Mouse (Mus musculus) erythroblast, adult 5-6 weeks (primary cell): ENCODE data around the gene Cav1. TPM values are rescaled to one million over a fixed set of nuclear protein-coding genes. Genes with fewer than 3 reads are reported as not detected.

Source experiments
- ATAC-seq: replicated peaks from 2 replicates; pipeline ENCODE4 v1.8.0; 2016; ENCODE audit warnings: moderate number of reproducible peaks, mild to moderate bottlenecking, moderate TSS enrichment, inconsistent platforms; ENCODE audit not compliant: poor library complexity, low FRiP score, severe bottlenecking
- total RNA-seq, 2 experiments: library from RNA; stranded (forward) in 1 of 2; stranded (reverse) in 1 of 2; fragments of 150-400 nt in 1 of 2; fragments of 200-764, 138-1000 nt in 1 of 2; gene quantifications; 2 replicates each; pipeline versions ENCODE4 v1.2.3 to v1.2.4; 2015 to 2017; ENCODE audit warnings: low replicate concordance in 2 of 2

The Cav1 gene
- total RNA-seq (2015; ENCODE audit: low replicate concordance) (not detected in 2 replicates), total RNA-seq (2017; ENCODE audit: low replicate concordance) (not detected in 2 replicates)

DNA sequence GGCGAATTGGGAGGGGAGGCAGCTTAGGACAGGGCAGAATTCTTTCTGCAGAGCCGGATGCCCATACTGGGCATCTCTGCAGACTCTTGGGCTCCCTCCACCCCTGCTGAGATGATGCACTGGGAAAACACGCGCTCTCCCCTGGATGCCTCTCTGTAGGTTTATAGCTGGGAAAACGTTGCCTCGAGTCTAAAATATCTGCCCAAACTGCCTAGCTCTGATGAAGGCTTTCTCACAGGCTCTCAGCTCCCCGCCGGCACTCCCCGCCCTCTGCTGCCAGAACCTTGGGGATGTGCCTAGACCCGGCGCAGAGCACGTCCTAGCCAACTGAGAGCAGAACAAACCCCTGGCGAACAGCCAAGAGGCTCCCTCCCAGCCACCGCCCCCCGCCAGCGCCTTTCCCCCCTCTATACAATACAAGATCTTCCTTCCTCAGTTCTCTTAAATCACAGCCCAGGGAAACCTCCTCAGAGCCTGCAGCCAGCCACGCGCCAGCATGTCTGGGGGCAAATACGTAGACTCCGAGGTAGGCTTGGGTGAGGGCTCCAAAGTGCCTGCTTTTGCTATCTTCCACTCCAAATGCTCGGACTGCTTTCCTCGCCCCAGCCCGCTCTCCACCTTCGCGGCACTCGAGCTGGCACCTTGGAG, at the start of gene Cav1:
Gene Cav1 (plus strand): TSS at position 382 of the 648 bp plus-strand sequence.
- no peak for ATAC-seq

DNA sequence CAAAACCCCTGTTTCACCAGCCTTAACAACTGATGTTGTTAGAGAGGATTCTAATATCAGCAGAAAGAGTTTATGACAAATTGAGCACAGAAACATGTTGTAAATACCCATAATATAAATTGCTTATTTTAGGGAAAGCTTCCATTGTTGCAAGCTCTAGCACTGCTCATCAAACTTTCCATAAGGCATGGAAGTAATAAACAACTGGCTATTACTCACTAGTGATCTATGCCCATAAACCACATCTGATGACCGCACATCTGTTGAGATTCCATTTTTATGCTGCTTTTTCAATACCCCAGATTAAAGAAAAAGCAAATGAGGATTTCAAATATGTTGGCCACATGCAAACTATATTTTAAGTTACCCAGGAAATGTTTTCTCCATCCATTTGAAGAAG, 48.0 kb upstream of the Cav1 start:
- ATAC-seq, result no peak

DNA sequence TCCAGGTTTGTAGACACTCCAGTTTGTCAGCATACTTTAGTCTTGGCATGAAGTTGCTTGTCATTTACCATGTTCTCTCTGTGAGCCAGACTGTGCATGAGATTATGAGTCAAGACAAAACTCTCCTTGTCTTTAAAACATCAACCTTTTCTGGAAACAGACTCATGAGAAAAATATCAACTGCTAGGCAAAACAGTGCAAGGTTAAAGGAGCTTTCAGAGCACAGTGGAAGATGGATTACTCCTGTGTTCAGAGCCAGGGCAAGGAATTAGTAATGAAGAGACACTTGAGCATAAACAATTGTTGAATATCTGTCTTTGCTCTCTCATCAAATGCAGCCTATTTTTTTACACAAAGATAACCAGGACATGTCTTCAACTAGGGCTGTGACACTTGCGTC, 47.2 kb upstream of the Cav1 start:
- no peak for ATAC-seq

DNA sequence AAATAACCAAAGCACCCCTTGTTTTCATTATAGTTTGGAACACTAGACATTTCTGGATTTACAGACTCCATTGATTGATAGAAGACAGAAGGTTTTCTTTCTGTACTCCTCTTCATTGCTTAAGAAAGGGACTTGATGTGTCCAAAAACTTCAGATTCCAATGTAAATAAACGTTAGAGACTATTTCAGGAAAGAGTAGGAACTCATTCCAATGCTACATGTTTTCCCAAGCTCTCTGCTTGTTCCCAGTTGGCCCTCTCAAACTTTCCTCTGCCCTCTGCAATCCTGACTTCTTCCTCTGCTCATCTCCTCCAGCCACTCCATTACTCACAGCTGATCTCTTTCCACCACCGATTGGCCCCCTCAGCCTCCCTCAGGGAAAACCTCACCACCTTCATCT, 43.3 kb upstream of the Cav1 start:
- no peak for ATAC-seq

DNA sequence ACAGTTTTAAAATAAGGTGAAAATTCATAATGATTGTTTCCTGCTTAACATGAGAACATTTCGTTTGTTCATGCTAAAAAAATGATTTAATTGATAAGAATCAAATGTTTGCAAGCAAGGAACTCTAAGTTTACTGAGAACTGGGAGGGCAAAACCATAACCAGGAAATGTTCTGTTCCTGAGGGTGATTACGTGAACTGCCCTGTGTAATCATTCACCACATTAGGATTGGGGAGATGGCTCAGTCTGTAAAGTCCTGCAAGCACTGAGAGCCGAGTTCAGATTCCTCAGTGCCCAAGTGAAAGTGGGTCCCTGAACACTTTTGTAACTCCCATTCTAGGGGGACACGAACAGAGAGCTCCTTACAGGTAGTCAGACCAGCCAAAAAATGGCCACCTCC, 41.1 kb upstream of the Cav1 start:
- ATAC-seq, result no peak

DNA sequence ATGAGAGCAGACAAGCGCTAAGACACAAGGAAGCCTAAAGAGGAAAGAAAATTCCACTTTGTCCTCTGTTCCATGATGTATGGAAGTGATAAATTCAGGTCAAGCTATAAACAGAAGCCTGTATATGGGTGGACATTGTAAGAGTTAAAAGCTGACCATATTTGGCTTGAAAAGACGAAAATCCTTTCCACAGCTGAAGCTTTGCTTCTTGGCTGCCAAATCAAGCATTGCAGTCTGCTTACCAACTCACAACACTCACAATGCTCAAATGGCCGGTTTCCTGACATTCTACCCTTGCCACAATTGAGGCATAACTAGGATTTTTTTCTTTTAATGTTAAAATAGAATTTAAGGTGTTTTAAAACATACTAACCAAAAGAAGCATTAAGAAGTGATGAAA, 39.7 kb upstream of the Cav1 start:
- no peak for ATAC-seq

DNA sequence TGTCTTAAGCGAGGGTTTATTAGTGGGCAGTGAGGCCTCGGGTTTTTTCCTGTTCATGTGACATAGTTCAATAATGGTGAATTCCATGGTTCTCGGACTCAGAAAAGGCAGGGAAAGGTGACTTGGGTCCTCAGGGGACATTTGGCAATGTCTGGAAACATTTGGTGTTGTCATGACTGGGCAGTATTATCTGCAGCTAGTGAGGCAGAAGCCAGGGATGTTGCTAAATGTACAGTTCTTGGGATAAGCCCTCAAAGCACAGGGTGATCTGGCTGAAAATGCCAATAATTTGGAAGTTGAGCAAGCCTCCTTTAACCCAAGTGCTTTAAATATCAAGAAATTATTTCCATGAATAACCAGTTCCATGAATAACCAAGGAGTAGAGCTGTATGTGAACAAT, 27.8 kb upstream of the Cav1 start:
- no peak for ATAC-seq

DNA sequence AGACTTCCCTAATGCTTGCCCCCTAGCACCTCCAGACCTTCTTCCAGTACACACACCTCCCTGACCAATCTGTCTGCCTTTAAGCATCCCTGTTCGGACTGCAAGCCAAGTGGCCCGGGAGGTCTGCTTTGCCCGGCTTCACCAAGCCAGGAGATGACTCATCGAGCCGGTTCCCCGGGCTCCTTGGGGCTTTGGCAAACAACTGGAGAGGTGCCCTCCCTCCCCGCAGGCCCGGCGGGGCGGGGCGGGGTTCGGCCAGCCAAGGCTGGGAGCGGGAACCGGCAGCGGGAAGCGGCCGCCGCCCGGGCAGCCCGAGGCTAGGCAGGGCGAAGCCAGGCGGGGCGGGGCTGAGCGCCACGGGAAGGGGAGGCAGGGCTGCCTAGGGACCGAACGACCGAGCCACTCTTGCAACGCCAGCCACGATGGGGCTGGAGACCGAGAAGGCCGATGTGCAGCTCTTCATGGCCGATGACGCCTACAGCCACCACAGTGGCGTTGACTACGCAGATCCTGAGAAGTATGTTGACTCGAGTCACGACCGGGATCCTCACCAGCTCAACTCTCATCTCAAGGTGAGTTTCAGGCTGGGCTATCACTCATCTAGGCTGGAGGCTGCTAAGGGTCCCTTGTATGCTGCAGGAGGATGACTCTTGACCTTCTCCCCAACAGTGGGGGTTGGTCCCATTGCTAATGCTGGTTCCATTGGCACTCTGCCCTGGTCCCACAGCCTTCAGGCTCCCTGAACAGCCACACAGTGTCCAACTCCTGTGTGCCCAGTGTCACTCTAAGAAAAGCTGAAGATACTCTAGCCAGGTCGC, 25.0 kb upstream of the Cav1 start, which contains the start of gene Cav2:
Gene Cav2 (plus strand): TSS at position 247 of the 818 bp plus-strand sequence.
- no peak for ATAC-seq

DNA sequence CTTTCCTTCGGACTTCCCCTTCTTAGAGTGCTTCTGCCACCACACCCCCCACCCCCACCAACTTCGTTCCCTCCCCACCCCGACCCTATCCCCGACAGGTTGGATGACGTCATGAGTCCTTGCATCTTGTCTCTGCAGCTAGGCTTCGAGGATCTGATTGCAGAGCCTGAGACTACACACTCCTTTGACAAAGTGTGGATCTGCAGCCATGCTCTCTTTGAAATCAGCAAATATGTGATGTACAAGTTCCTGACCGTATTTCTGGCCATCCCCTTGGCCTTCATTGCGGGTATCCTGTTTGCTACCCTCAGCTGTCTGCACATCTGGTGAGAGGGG, 24.4 kb upstream of the Cav1 start:
- ATAC-seq, result no peak

DNA sequence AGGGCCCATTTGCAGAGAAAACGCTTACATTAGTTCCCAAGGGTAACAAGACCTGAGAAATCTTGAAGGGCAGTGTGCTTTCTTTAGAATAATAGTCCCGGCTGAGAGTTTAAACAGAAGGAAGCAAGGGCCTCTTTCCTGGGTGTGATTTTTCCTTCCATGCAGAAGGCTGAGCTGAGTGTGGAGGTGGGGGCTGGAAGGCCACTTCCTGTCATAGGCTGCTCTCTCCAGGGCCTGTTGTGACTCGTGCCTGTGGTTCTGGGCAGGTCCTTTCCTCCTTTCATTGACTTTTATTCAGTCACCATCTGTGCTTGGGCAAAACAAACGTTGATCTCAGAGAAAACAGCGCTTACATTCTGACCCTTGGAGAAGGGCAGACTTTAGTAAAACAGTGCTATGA, 24.0 kb upstream of the Cav1 start:
- ATAC-seq, result no peak

DNA sequence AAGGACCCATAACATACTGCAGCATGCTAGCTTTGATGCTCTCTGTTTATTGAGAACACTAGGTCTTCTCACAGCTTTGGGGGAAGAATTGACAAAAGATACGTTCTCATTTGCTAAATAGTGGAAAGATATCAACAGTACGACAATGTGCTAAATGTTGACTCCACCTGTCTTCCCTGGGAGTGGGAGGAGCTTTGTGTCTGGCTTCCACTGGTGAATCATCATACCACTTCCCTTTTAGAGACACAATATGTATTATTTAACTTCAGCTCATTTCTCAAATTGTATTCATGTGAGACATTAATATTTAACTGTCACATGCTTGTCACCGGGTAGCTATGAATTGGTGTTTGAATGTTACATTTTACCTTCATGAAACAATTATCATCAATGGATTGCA, 22.3 kb upstream of the Cav1 start:
- no peak for ATAC-seq

DNA sequence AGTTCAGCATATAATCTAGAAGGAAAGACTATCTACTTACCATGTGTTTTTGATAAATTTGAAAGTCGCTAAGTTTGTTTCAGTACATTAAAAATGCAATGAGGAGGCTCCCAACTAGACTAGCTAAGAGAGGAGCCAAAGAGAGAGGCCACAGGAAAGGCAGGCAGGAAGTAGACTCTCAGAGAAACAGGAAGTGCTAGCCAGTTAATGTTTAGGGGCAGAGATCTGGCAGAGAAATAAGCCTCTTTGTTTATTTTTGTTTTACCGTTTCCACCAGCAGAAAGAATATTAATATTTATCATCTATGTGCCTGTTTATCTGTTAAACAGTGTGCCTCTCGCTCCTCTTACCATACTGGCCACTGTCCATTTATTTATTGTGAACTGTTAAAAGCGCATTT, 19.8 kb upstream of the Cav1 start:
- ATAC-seq, result no peak

DNA sequence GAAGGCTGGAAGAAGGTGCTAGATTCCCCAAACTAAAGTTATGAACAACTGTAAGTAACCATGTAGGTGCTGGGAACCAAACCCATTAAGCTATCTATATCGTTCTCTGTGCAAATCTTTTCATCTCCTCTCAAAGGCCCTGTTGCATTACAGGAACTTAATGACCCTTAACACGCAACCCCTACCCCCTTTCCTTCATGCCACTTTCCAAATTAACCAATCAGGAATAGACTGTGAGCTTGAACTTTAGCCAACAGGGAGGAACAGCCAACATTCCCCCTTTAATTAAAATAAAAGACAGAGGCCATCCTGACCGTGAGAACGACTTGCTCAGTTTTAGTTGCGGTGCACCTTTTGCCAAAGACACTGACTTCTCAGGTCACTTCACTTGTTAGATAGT, 11.0 kb upstream of the Cav1 start:
- no peak for ATAC-seq

DNA sequence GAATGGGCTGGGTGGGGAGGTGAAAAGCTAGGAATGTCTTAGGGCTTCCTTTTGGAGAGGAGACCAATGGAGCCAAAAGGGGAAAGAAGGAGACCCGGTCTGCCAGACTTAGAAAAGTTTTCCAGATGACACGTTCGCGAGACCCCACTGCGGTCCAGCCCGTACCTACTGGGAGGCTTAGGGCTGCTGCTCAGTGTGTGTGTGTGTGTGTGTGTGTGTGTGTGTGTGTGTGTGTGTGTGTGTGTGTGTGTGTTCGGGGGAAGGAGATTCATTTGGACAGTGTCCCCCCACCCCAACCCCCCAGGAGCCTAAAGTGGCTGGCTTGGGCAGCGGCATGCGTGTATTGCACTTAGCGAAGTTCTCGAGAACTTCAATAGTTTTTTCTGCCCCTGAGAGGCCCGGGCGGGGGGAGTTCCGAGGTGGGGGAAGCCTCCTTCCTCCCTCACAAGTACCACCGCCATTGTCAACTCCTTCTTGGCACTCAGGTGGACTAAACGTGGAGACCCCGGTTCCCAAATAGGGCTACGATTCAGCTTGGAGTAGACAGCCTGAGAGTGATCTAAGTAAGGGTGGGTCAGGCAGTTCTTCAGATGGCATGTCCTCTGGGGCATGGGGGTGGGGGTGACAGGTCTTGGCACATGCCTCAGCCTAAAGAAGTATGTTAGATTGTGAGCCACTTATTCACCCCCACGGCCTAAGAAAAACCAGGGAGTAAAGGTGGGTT, 629 bp downstream of the Cav1 start:
- no peak for ATAC-seq

DNA sequence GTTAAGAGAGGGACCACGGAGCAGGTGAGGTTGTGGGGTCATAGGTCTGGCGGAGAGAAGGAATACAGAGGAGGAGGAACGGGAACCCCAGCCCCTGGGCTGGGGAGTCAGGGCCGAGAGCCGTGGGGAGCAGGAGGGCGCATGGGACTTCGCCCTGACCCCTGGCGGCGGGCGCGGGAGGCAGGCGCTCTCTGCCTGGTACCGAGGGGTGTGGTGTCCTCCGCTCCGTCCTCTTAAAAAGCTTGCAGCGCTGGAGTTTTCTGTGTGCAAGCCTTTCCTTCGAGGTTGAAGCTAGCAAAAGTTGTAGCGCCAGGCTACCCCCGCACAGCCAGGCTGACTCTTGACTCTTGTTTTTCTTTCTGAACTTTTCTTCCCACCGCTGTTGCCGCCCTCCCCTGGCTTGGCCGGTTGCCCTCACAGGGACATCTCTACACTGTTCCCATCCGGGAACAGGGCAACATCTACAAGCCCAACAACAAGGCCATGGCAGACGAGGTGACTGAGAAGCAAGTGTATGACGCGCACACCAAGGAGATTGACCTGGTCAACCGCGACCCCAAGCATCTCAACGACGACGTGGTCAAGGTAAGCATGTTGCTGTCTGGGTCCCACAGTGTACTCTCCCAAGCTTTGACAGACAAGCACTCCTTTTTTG, 1.5 kb downstream of the Cav1 start:
- no peak for ATAC-seq

DNA sequence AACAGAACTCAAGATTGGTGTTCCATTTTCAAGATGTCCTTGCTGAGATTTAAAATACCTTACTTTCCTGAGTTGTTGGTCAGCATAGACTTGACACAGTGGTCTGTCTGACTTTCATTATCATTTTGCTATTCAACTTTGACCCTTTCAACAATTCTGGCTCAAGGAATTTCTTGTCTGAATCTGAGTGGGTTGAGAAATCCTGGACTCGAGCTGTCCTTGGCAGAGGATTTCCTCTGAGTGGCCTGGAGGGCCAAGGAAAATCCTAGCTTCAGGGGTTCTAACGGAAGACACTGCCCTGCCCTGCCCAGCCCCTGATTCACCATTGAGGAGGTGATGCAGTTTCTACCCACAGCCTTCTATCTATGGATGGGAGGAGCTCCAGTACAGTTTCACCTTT, 2.5 kb downstream of the Cav1 start:
- ATAC-seq, result no peak

DNA sequence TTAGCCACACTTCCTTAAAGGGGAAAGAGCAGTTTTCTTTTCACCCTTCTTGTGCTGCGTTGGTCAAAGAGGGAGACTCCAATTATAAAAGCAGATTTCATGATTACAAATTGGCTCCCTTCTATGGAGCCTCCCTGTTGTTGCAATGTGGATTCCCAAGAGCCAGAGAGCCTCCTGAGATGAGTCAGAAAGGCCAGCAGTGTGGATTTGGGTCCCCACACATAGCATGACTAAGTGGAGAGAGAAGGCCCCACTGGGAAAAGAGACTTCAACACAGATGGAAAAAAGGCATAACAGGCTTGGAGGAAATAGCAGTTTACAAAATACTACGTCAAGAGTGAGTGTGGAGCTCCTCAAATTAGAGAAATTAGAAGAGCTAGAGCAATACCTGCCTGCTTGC, 3.1 kb downstream of the Cav1 start:
- ATAC-seq, result no peak

DNA sequence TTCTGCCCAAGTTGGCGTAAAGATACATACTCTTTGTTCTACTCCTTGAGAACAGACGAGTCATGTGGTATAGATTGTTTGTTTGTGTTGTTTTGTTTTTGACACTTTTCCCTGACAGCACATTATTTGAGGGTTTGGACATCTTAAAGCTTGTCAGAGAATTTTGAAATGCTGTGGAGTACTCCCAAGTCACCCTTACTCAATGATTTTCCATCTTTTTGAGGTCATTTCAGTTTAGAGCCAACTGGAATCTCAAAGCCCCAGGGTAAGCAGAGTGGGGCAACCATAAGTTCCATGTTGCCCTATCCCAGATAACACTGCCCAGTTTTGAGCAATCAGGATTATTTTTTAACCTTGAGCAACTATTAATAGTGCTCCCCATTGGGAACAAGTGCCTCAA, 8.1 kb downstream of the Cav1 start:
- no peak for ATAC-seq

DNA sequence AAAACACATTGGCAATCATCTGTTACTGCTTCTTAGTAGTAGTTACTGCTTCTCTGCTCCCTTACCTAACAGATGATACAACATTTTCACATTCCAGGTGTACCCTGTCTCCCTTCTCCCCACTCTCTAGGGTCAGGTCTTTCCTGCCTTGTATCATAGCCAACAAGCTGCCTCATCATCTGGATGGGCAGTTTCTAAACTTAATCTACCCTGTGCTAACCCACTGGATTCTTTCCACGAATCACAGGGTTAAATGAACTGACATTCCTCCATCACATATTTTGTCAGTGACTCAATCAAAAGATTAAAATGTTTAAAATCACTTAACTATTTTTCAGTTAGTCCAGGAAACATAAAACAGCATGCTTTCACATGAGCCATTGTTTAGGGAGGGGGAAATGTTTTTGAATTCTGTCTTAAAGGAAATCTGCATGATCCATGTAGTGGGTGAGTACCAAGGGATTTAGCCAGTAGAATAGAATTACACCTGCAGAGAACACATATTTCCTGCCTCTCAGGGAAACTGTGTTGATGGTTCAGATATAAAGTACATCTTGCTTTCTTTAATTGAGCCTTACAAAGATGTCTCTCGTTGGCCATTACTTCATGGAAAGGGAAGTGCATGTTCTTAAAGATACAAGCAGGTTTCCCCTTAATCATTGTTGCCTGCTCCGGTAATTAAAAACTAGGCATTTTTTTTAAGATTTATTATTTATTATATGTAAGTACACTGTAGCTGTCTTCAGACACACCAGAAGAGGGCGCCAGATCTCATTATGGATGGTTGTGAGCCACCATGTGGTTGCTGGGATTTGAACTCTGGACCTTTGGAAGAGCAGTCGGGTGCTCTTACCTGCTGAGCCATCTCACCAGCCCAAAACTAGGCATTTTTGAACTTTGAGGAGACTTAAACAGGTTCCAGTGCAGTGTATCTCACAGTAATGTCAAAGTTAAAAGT, 8.8 kb downstream of the Cav1 start:
- ATAC-seq, result no peak
